Mouse (Mus musculus) left cerebral cortex, postnatal 14 days (tissue): ENCODE results near the gene Tfeb. TPM values are rescaled to one million over a fixed set of nuclear protein-coding genes. Genes with fewer than 3 reads are reported as not detected.

Source experiments
- DNase-seq, 2 experiments: peaks; one replicate each; pipeline ENCODE4 v3.0.0; 2021 to 2022; ENCODE audit warnings: low spot score in 2 of 2, mixed read lengths in 1 of 2
- intact Hi-C: fragments of 180-260 bp; cut with DNase I; formaldehyde crosslinking; loops from one replicate; pipeline ENCODE4 v1.15.1; 2025
- total RNA-seq, 2 experiments: library from RNA; stranded (reverse); gene quantifications; 2 replicates each; pipeline ENCODE4 v1.2.3; 2021

Tfeb gene
- total RNA-seq, 2 experiments from 2014 or later, result 8.0 to 13.3 TPM

DNA sequence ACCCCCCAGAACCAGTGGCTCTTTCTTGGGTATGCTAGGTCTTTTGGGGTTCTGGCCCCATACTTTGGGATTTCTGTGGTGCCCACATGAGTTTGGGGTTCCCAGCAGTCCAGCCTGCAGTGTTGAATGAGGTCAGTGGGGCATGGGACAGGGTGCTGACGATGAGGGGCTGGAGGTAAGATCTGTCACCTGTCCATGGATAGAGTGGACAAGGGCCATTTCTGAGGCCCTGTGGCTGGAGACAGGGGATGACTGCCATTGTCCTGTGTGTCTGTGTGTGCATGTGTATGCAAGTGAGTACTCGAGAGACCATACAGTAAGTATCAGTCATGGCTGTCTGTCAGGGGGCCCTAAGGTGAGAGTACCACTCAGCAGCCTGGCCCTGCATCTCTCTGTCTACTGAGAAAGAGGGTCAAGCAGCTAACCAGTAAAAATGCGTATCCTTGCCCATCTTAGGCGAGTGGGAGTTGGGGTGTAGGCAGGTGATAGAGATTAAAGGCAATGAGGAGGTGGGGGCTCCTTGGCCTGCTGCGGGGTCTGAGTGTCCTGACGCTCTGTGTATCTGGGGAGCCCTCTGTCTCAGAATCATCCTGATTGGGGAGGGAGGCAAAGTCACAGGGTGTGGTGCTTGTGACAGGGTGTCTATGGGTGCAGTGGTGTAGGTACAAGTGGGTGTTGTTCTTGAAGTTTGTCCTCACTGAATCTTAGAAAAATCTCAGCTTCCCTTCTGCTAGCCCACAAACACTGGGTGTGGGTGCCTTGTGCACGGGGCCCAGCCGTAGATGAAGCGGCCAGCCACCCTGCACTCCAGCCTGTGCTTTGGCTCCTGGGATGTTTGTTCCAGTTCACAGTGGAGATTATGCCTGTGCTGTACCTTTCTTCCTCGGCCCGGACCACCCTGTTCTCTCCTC lies 32.8 kb downstream of the Tfeb start:
- no peak for DNase-seq
- intact Hi-C loops, result no loop called here

DNA sequence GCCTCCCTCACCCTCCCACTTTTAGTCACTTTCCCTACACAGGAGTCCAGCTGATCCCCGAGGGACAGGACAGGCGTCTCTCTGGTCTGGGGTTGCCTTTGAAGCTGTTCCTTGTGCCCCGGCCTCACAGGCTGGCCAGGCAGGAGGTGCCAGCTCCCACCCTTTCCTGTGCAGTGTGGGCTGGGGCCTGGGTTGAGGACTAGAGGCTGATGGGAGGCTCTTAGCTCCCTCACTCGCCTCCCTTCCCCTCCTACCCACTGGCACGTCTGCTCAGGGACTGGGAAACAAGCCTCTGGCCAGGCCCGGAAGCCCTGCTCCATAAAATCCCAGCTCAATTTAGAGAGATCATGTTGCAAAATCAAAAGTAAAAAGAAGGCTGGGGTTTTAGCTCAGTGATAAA lies 36.8 kb downstream of the Tfeb start:
- DNase-seq, result no peak
- intact Hi-C loops, result no loop called here

DNA sequence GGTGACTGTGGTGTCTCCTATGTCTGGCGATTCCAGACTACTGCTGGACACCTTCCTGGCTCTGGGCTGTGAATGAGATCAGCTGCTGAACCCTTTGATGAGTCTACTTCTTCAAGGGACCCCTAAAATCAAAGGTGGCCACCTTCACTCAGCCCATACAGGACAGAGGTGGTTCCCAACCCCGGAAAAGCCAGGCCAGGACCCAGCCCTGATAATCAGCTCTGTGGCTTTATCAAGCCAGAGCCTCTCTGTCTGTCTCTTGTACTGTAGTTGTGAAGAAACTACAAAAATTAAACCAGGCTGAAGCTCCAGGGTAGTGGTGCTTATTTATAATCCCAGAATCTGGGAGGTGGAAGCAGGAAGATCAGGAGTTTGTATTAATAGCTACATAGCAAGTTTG lies 40.3 kb downstream of the Tfeb start:
- DNase-seq, result no peak
- intact Hi-C loops, result no loop called here

DNA sequence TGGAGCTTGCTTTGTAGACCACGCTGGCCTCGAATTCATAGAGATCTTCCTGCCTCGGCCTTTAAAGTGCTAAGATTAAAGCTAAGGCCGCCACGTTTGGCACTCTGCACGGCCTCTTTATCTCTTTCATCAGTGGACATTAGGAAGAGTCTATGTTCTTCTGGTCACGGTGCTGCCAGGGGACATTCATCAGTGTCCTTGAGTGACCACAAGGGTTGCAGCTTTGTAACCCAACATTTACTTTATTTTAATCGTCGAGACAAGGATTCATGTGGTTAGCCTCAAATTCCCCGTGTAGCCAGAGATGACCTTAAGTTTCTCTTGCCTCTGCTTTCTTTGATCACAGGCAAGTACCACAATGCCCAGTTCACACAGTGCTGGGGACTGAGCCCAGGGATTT lies 43.6 kb downstream of the Tfeb start:
- no peak for DNase-seq
- intact Hi-C loops, result no loop called here

DNA sequence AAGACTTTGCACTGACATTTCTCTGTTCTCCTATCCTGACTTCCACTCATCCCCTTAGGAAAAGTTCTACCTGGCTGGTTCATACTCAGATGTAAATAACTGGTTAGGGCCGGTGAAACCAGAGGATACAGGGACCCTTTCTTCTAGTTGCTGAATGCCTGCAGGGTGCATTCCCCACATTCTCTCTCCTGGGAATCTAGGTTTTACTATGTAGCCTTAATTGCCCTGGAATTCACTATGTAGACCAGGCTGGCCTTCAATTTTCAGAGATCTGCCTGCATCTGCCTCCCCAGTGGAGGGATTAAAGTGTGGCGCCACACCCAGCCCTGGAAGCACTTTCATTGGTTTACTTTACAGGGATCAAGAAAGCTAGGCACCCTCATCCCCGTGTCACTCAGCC lies 45.7 kb downstream of the Tfeb start:
- intact Hi-C loops, result no loop called here

DNA sequence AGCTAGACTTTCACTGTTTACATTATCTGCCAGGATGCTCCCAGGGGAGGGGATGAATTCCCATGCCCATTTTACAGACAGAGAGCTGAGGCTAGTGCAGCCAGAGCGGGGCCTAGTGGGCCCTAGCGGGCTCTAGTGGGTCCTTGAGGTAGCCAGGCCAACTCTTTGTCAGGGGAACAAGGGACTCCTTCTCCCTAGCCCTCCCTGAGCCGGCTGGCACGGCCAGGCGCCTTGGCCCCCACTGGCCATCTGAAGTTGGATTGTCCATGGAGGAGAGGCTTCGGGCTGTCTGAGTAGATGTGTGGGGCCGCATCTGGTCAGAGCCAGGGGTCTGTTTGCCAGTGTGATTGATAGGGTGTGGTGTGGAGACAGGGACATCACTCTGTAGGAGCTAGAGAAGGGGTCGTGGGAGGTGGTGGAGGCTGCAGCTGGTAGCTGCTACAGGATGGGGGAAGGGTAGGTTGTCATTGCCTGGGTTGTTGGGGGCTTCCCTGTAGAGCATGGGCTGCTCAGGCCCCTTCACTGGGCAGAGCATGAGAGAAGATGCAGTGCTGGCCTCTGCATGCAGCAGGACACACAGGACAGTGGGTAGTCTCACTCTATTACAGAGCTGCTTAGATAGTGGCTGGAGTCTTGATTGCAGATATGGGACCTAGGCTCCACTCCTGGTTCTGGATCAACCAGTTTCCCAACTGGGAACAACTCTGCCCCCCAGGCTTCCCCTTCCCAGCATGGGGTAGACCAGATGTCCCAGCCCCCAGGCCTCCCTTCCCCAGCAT lies 46.8 kb downstream of the Tfeb start:
- intact Hi-C loops, result no loop called here
- DNase-seq, result no peak

More for the DNA sequence above, 45.7 kb downstream of the Tfeb start:
- no peak for DNase-seq

DNA sequence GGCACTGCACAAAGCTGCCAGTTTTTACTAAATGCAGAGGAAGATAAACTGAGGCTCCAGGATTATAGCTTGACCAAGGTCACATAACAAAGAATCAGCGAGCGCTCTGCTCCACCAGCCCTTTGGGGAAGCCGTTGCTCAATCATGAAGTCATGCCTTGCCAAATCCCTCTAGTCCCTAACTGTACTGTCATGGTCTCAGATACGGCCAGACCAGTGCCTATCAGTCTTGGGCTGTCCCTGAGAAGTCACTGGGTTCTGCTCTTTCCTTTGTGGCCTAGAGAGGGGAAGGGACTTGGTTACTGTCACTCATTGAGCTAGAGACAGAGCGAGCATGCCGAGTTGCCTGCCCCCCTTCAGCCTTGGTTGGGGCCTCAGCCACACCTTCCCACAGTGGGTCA lies 47.6 kb downstream of the Tfeb start:
- intact Hi-C loops, result no loop called here
- no peak for DNase-seq

DNA sequence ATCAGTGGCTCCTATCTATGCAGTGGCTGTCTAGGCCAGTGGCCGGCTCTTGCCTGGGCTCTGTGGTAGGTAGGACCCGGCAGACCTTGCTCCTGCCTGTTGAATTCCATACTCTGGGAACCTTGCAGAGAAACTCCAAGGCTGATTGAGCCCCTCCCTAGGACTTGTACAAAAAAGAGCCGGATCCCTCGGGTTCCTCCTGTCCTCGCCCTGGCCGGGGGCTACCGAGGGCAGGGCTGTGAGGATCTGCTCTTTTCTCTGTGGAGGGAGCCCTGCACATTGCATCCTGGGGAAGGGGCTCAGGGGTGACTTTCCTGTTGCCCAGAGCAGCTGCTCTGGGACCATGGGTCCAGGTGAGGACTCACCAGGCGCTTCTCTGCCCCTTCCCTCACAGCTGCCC lies 50.8 kb downstream of the Tfeb start:
- intact Hi-C loops, result no loop called here
- no peak for DNase-seq

DNA sequence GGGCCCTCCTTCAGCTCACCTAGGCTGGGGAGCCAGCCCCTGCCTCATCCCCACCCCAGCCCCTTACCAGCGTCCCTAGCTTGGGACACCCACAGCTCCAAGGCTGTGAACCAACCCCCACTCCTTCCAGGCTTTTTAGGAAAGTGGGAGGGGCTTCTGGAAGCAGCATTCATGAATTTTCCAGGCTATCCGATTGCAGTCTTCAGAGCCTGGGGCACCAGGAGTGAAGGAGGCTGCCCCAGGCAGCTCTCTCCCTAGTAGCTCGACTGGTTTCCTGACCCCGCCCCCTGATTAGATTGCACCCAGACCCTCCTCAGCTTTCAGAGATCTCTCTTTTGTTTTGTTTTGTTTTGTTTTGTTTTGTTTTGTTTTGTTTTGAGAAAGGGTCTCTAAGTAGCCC lies 51.5 kb downstream of the Tfeb start:
- intact Hi-C loops, result no loop called here

DNA sequence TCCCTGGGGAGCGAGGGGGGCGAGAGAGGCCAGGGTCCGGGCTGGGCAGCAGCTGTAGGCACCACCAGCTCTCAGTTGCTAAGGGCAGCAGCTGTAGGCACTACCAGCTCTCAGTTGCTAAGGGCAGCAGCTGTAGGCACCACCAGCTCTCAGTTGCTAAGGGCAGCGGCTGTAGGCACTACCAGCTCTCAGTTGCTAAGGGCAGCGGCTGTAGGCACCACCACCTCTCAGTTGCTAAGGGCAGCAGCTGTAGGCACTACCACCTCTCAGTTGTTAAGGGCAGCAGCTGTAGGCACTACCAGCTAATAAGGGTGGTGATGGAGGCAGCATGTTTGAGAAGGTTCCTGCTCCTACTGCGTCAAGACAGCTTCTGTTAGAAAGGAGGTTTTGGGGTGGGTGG lies 52.2 kb downstream of the Tfeb start:
- intact Hi-C loops, result no loop called here
- DNase-seq, result peak in 1 of 2 experiments; percentile 52

More for the DNA sequence above, 51.5 kb downstream of the Tfeb start:
- DNase-seq, result no peak

DNA sequence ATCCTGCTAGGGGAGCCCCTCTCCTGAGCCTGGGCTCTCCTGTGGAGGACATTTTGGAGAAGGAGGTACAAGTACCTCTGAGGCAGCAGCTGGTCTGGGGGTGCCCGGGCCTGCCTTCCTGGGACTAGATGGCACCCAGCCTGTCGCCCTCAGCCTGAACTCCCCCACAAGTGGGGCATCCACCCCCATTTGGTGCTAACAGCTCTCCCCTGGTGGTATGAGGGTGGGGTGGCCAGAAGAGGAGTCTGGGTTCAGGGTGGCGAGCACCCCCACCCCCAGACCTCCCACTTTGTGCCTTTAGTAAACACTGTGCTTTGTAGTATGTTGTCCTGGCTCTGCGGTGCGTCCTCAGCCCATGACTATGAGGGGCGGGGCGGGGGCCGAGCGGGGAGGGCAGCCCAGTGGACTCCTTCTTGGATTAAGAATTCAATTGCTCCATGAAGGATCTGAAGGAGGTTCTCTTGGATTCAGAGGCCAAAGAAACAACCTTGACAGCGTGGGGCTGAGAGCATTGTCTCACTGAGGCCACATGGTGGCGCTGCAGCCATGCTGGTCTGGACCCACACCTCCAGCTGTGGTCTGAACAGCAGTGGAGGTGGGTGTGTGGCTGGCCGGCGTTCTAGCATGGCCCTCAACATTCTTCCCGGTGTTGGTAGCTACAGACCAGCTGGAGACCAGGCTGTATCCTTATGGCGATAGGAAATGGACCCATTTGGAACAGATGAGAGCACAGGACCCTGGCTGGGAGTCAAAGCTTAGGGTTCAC lies 55.5 kb downstream of the Tfeb start:
- intact Hi-C loops, result no loop called here
- DNase-seq, result peak; percentile 68 to 70

DNA sequence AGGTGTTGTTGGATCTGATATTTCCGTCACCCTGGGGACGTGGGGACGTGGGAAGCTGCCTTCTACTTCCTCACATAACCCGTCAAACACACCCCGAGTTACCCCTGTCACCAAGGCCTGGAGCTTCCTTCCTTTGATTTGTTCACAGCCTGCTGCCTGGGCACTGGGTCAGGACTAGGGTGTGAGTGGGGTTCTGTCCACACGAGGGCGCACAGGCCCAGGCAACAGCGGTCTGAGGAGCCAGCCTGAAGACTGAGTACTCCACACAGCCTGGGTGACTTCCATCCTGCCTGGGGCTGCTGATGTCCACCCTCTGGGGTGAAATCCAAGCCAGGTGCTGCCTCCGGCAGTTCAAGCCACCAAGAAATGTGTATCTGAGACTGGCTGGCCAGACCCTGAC lies 56.5 kb downstream of the Tfeb start:
- intact Hi-C loops, result no loop called here
- DNase-seq, result peak; percentile 83 to 86

DNA sequence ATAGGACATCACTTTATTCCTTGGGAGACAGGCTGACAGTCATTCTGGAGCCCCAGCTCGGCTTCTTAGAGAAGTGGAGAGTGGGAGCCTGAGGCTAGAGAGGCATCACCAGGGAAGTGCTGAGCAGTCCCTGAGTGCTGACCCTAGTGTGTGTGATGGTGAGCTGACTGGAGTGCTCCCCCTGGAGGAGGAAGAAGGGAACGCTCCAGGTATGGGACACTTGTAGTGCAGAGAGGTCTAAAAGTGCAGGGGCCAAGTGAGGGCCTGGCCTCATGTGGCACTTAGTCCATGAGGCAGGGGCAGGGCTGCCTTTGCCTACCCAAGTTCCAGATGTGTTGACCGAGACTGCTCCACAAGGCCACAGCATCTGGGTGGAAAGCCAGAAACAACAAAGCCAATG lies 58.6 kb downstream of the Tfeb start:
- DNase-seq, result peak; percentile 33 to 46
- intact Hi-C loops, result loop anchor here (2.0 kb wide), 1 partner anchor 69 kb away; no protein-coding TSS in a partner anchor

DNA sequence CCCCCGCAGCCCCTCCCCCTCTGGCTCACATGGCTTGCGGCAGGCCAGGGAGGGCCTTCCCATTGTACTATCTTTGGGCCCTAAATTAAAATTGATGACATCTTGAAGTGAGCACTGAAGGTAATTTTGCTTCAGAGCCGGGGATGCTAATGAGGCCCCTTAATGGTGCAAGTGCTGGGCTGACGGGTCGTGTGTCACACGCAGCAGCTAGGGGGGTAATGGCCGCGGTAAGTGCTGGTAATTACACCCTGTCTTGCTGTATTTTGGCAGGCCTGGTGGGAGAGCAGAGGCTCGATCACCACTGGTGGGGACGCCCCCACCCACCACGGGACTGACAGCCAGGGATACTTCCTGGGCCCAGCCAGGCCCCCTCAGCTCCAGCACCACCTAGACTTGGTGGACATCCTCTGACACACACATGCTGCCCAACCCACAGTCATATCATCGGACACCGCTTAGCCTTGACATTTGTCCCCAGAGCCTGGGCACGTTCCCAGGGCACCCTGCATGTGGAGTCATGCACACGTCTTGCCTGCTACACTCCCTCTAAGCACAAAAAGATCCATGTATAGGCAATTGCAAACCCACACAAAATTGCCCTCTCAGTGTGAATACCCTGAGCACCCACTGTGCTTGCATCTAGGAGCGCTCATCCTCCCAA lies 59.5 kb downstream of the Tfeb start:
- intact Hi-C loops, result no loop called here
- DNase-seq, result no peak

DNA sequence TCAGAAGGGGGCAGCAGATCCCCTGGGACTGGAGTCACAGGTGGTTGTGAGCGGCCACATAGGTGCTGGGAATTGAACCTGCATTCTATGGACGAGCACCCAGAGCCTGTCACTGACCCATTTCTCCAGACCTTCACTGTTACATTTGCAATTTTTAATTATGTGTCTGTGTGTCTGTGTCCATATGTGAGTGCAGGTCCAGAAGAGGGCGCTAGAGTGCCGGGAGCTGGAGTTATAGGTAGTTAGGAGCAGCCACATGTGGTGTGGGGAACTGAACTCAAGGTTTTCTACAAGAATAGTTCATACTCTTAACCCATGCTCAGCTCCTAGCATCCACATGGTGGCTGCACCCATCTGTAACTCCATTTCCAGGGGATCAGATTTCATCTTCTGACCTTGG lies 60.1 kb downstream of the Tfeb start:
- no peak for DNase-seq
- intact Hi-C loops, result no loop called here

DNA sequence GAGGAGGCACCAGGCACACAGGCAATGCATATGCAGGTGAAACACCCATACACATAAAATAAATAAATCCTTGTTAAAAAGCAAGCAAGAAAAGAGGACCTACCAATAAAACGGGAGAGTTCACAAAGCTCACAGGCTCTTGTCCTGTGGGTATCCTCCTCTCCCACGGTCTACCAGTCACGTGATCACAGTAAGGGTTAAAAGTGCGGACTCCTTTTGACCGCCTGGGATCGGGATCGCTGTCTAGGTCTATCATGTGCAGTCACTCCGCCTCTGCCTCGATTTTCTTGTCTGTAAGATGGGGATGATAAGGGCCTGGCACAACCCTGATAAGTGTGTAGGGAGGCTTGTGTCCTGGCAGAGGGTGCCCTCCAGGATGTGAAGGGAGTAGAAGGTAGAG lies 60.6 kb downstream of the Tfeb start:
- DNase-seq, result no peak
- intact Hi-C loops, result no loop called here

DNA sequence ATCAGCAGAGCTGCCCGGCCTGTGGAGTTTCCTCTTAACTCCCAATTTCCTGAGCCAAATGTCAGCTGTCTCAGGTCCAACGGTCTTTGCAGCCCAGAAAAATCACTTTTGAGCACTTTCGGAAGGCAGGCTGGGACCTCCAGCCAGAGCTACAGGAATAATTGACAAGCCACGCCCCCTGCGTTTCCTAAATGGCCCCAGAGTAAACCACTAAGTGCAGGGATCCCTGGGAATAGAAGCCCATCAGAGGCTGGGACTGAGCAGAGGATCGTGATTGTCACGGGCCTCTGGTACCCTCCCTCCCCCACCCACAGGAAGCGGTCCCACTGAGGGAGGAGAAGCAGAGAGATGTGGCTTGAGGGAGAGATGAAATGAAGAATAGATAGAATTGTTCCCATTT lies 66.0 kb downstream of the Tfeb start:
- intact Hi-C loops, result no loop called here
- DNase-seq, result no peak

DNA sequence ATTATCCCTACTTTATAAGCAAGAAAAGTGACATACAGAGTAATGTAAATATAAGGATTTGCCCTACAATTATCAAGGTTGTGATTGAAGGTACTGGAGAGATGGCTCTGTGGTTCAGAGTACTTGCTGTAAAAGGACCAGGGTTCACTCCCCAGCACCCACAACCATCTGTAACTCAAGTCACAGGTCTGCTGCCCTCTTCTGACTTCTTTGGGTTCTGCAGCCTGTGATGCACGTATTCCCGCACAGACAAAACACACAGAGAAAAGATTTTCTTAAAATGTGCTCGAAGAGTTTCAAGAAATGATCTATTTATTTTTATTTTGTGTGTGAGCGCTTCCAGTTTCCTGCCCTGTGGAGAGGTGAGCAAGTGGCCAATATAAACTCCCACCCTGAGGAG lies 66.8 kb downstream of the Tfeb start:
- intact Hi-C loops, result no loop called here
- DNase-seq, result no peak

DNA sequence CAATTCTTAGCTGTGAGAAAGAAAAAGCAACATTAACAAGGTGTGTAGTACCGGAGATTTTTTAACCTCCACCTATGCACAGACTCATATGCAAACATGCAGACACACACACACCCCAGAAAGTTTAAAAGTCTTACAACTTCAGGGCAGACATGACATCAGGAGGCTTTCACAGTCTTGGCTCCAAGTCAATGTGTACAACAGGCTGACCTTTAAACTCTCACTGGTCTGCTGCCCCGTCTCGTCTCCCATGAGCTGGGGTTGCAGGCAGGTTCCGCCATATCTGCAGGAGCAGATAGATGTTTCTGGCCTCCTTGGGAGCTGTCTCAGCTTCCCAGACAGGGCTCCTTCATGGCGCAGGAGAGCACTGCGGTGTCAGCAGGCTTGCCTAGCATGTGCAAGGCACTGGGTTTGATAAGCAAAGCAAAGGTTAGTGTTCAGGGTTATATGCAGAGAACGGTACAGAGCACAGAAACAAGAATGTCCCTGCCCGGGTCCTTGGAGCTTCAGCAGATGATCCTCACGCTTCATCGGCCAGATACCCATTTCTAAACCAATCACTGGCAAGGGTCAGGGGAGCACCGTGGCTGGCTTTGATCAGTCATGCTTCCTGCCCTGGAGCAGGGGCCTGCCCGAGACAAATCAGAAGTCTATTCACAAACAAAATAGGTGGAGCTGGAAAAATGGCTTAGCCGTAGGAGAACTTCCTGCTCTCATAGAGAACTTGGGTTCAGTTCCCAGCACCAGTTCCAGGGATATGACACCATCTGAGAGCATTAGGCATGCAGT lies 68.4 kb downstream of the Tfeb start:
- intact Hi-C loops, result no loop called here
- no peak for DNase-seq
